Mouse (Mus musculus) adrenal gland, postnatal 25 days (tissue): ENCODE results near the gene Ppp1r21. TPM values are rescaled to one million over a fixed set of nuclear protein-coding genes. Genes with fewer than 3 reads are reported as not detected.

Source experiments
- DNase-seq: peaks from one replicate; pipeline ENCODE4 v3.0.0; 2021; ENCODE audit warnings: mixed read lengths
- long read RNA-seq: library from polyadenylated mRNA; stranded (forward); transcript quantifications from one replicate; pipeline ENCODE4 v2.0.0, GENCODE M21; 2021
- total RNA-seq: library from RNA; stranded (reverse); gene quantifications from 2 replicates; pipeline ENCODE4 v1.2.3, GENCODE M21; 2021

Ppp1r21 gene
- total RNA-seq, result 46.4 and 46.6 TPM in 2 replicates
- long read RNA-seq, transcript Ppp1r21-201 (22 exons, 3,141 nt), result major isoform, 22 of 31 reads
- long read RNA-seq, partial matches to known transcripts, result 5 of 31 reads
- long read RNA-seq, other reads (novel, unspliced or antisense), result 4 of 31 reads

GRCm38 (mm10) chr17:88529519-88530235 lies at the start of gene Ppp1r21:
Ppp1r21 (plus strand) TSS chr17:88530118.
- peak; percentile 99 for DNase-seq

GRCm38 (mm10) chr17:88480369-88480768 lies 49.5 kb upstream of the Ppp1r21 start:
- no peak for DNase-seq

DNA sequence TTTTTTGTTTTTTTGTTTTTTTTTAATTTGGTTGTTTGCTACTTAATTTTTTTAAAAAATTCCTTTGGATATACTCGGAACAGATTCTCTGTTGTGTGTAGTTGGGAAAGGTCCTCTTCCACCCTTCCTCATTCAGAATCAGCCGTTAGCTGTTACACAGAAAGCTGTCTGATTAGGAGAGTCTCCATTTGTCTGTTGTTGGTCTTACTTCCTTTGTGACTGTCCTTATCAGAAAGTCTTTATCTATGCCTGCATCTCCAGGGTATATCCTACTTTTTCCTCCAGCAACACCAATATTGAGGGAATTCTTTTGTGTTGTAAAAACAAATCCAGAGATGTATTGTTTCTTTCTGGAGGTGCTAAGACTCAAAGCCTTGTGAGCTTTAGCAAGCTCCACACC lies 48.9 kb upstream of the Ppp1r21 start:
- no peak for DNase-seq

GRCm38 (mm10) chr17:88481587-88481986 lies 48.3 kb upstream of the Ppp1r21 start:
- DNase-seq, result no peak

DNA sequence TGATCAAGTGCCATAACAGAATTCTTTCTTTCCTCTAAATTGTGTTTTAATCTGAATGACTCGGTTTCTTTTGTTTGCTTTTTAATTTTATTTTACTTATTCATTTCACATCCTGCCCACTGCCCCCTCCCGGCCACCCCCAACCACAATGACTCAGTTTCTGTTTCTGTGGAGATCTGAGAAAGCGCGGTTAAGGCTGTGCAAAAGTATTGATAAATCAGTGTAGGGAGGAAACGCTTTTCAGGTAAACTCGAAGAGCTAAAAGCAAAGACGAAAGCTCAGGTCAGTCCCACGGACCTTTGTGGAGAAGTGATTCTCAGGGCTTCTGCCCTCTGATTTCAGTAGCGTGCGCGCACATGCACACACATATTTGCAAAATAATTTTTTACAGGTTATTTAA lies 45.4 kb upstream of the Ppp1r21 start:
- no peak for DNase-seq

GRCm38 (mm10) chr17:88484951-88485350 lies 45.0 kb upstream of the Ppp1r21 start:
- DNase-seq, result no peak

DNA sequence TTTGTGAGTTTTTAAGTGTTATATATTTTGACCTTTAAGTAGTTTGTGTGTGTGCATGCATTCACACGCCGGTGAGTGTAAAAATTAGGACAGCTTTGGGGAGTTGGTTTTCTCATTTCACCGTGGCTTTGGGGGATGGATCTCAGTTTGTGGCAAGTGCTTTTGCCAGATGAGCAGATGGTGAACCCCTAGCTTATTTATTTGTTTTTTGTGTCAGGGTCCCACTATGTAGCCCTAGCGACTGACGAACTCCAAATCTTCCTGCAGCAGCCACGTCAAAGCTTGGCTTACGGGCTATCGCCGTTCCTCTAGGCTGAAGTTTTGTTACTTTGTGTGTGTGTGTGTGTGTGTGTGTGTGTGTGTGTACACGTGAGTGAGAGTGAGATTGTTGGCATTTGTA lies 39.4 kb upstream of the Ppp1r21 start:
- DNase-seq, result no peak

- DNase-seq, result no peak
These were observed 38.4 kb upstream of the Ppp1r21 start for GRCm38 (mm10) chr17:88491366-88492106.

DNA sequence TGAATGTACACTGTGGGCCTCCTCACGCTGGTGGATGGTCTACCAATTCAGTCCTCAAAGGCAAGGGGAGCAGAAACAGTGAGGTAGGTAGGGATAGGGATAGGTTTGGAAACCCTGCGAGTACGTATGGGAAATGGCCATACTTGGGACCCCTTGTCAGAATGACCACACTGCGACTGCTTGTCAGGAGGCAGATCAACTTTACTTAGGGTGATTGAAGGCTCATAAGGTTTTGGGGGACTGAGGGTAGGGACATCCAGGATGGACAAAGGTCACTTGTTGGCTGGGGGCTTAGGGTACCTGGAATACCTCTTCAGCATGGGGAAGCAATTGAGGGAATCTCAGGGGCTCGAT lies 37.8 kb upstream of the Ppp1r21 start:
- no peak for DNase-seq

- DNase-seq, result no peak
These were observed 36.4 kb upstream of the Ppp1r21 start for GRCm38 (mm10) chr17:88493551-88493950.

DNA sequence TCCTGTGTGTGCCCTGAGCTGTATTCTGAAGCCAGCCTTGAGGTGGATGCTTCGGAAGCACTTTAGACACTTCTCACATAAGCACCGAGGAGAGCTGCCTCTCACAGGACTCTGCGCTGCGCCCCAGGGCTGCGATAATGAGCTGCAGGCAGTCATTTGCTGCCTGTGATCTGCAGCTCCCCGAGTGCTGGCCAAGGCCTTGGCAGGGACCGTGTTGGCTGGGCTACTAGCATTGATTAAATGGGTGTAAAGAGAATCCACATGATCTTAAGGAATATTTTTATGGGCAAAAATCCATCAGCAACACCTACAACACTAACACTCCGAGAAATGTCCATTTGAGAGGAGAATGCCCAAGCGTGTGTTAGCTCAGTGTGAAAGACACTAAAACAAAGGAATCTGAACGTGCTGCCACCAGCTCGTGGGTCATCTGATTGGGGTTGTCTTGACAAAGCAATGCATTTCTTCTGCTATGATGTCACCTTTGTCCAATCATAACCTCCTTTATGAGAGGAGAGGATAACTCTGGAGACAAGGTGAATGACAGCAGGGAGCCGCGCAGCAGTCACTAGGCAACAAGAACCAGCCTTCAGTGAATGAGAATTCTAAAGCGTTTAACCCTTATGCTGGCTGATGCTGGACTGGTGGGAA lies 35.7 kb upstream of the Ppp1r21 start:
- DNase-seq, result no peak

GRCm38 (mm10) chr17:88494772-88495132 lies 35.2 kb upstream of the Ppp1r21 start:
- no peak for DNase-seq

GRCm38 (mm10) chr17:88498090-88498682 lies 31.7 kb upstream of the Ppp1r21 start:
- no peak for DNase-seq

DNA sequence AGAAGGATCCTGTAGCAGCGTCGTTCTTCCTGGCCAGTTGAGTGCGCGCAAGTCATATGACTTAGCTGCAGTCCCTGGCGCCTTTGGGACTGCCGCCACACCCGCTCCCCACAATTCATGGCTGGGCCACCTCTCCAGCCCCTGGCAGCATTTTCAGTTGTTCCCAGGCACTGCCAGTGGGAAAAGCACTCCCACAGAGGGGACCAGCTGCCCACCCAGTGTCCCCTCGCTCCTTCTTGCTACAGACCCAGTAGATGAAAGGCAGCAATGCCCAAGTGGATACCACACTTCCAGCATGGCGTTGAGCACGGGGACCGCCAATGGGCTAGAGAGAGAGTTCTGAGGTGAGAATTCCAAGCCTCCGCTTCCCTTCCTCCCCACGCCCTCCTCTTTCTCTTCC lies 25.9 kb upstream of the Ppp1r21 start:
- DNase-seq, result no peak

DNA sequence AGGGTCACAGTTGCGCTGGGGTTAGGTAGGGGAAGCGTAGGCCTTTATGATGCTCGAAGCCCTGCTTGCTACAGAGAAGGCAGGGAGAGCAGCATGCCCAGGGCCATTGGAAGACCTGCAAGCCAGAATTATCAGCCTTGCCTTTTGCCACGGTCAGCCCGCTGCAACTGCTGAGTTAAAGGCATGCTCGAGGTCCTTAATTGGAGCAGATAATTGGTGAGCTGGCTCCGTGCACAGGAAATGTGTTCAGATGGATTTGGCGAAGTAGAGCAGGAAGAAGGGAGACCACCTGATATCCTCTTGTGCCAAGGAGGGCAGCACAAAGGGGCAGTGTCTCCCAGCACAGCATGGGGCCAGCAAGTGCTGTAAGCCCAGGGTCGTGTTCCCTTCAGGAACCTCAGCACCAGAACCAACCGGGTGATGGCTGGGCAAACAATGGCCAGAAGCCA lies 24.6 kb upstream of the Ppp1r21 start:
- no peak for DNase-seq

DNA sequence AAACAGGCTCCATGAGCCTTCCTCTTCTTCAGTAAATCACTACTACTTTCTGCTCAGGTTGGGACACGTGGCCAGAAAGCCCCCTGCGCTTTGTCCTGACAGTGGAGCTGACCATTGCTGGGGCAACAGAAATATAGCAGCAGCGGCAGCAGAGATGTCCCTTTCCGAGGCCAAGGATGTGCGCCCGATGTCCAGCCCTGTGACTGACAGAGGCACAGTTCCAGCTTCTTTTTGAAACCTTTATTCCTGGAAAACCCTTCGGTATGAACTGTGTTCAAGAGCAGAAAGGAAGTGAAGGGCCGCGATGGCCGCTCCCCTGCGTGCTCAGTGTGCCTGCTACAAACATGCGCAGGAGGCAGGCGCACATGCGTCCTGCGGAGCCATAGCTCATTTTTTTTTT lies 24.0 kb upstream of the Ppp1r21 start:
- DNase-seq, result no peak

GRCm38 (mm10) chr17:88507376-88507775 lies 22.5 kb upstream of the Ppp1r21 start:
- peak; percentile 27 for DNase-seq

GRCm38 (mm10) chr17:88508846-88509508 lies 20.9 kb upstream of the Ppp1r21 start:
- DNase-seq, result peak; percentile 84

DNA sequence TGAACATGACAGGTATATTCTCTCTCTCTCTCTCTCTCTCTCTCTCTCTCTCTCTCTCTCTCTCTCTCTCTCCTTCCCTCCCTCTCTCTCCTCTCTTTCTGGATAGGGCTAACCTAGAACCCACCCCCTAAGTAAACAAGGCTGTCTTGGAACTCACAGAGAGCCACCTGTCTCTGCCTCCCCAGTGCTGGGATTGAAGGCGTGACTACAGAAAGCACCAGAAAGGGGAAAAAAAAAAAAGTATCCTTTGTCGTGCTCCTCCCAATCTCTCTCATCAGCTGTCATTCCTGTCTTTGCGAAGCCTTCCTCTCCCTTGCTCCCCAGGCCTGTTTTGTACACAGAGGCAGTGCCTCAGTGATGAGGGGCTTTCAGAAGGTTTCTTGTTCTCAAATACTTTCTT lies 19.9 kb upstream of the Ppp1r21 start:
- no peak for DNase-seq

- peak; percentile 88 for DNase-seq
These were observed 18.8 kb upstream of the Ppp1r21 start for GRCm38 (mm10) chr17:88511095-88511551.

DNA sequence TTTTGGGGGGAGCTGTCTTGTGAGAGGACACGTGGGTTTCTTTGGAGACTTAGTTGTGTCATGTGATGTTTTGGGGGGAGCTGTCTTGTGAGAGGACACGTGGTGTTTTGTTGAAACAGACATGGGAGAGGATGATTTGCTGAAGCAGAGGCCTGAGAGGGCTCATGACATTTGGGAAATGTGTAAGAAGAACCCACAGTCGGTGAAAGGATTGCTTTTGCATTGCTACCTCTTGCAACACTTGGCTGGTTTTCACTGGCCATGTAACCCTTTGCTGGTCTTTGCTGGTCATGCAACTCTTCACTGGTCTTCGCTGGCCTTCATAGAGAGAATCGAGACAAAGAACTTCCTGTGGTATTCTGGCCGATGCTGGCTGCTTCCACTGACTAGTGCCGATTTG lies 13.4 kb upstream of the Ppp1r21 start:
- DNase-seq, result no peak

DNA sequence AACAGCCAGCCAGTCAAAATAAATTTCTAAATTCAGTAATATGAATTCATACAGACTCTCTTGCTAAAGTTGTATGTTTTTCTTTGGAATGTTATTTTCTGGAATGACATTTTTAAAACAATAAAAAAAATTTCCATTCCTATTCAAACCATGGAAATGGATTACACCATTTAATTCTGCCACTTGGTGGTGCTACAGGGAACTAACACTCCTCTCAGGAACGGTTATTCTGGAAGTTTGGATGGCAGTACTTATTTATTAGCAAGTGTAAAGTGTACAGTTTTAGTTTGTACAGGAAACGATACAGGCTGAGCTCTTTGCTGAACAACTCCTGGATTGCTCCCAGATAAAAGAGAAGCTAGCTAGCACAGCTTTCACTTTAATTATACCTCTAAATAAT lies 2.1 kb upstream of the Ppp1r21 start:
- no peak for DNase-seq
